In genomic region chr16:11176208-11176883, GRCm38 (mm10) we compare ENCODE assay signal across 8 mouse cellular contexts. TPM values are rescaled to one million over a fixed set of nuclear protein-coding genes. Genes with fewer than 3 reads are reported as not detected.
DNase-seq lines count a peak whose midpoint lies in the region; ATAC-seq lines count a peak whose summit lies in the region.

Gene Zc3h7a, minus strand, starts transcription at chr16:11176393.

- WGBS in hindbrain, embryonic 13.5 days = under 1% methylated on average over 42 of the region's 57 CpGs

- peak within 1 kb of the TSS; percentile 87 for H3K9ac ChIP-seq in hindbrain, embryonic 13.5 days

- H3K27ac ChIP-seq in hindbrain, embryonic 13.5 days = peak within 1 kb of the TSS; percentile 93

- no peaks in the 10 kb centered on the region for H3K9me3 ChIP-seq in hindbrain, embryonic 13.5 days

- no peaks in the 10 kb centered on the region for H3K36me3 ChIP-seq in hindbrain, embryonic 13.5 days

- peak; percentile 96 for DNase-seq in NIH3T3 (ENCODE audit: low read depth)
- DNase-seq in cerebellum, postnatal 10 days = peak; percentile 92 to 93
- DNase-seq in frontal cortex, postnatal 14 days (ENCODE audit: low spot score in 2 of 2) = peak; percentile 80 to 87
- DNase-seq in layer of hippocampus, postnatal 25 days (ENCODE audit: extremely low spot score in 1 of 2, low spot score in 1 of 2) = peak; percentile 77 to 85
- peak; percentile 92 for DNase-seq in lung, postnatal 25 days (ENCODE audit: low spot score)
- DNase-seq in retina, embryonic 14.5 days (ENCODE audit: low spot score) = peak; percentile 91
- DNase-seq in thymus, postnatal 4 days = peak; percentile 92

- peak within 1 kb of the TSS; percentile 85 for H3K4me3 ChIP-seq in hindbrain, embryonic 13.5 days

- peak; percentile 93 for ATAC-seq in hindbrain, embryonic 13.5 days (ENCODE audit: low FRiP score)

- H3K27me3 ChIP-seq in hindbrain, embryonic 13.5 days = peaks cover 4% of the 10 kb centered on the region; the same call in 1 of the 2 replicates

- H3K4me1 ChIP-seq in hindbrain, embryonic 13.5 days (replicated peaks) = peaks cover 33% of the 10 kb centered on the region

- peak within 1 kb of the TSS; percentile 84 for H3K4me2 ChIP-seq in hindbrain, embryonic 13.5 days

RNA-seq across cellular contexts. Expression of gene Zc3h7a, which starts in this region (rescaled TPM):
- 77.1 and 84.1 TPM in 2 replicates for polyA plus RNA-seq in hindbrain, embryonic 13.5 days (2015; fragmentation: Nextera tagmentation; extraction: Ambion mirVana)
- 10 to 100 TPM; 58.0 to 80.6 TPM for total RNA-seq in layer of hippocampus, postnatal 25 days (2021)

Comparison
In these comparisons a context has a peak if more than half of its experiments do, and no peak if none do; other contexts are left out.
1. Peak in every context shown above with its lines: DNase-seq, ATAC-seq, H3K4me3 ChIP-seq and H3K27ac ChIP-seq.